Mouse (Mus musculus) MEL (cell line): Measurements from ENCODE around the gene Myl6. TPM values are rescaled to one million over a fixed set of nuclear protein-coding genes. Genes with fewer than 3 reads are reported as not detected.

Experiments
- DNase-seq: peaks from one replicate; pipeline ENCODE4 v3.0.0; 2011; ENCODE audit warnings: low read depth, low spot score
- H3K27ac ChIP-seq: 2 replicates; pipeline ENCODE4 v1.5.1; 2012; ENCODE audit warnings: low read depth, mild to moderate bottlenecking, control low read depth, low read length, moderate library complexity; ENCODE audit not compliant: control insufficient read depth
- H3K27me3 ChIP-seq, 2 experiments: fragments of 150-350 bp in 1 of 2; sonication (generic) in 1 of 2; 2 replicates each; pipeline ENCODE4 v1.6.1; 2012; ENCODE audit warnings: low read length in 2 of 2, mild to moderate bottlenecking in 2 of 2, improper control_type of control experiment in 1 of 2, moderate library complexity in 1 of 2; ENCODE audit not compliant: insufficient read depth in 2 of 2, control insufficient read depth in 1 of 2
- H3K36me3 ChIP-seq, 2 experiments: 2 replicates each; pipeline ENCODE4 v1.6.1; 2012 to 2014; ENCODE audit warnings: low read length in 2 of 2, improper control_type of control experiment in 1 of 2, inconsistent platforms in 1 of 2, mild to moderate bottlenecking in 1 of 2; ENCODE audit not compliant: insufficient read depth in 2 of 2, control insufficient read depth in 1 of 2
- H3K4me1 ChIP-seq, 2 experiments: fragments of 150-350 bp in 1 of 2; sonication (generic) in 1 of 2; 2 replicates each; pipeline ENCODE4 v1.6.1; 2012; ENCODE audit warnings: low read length in 2 of 2, improper control_type of control experiment in 1 of 2, mild to moderate bottlenecking in 1 of 2; ENCODE audit not compliant: insufficient read depth in 2 of 2, control insufficient read depth in 1 of 2
- H3K4me3 ChIP-seq, 2 experiments: fragments of 150-350 bp in 1 of 2; sonication (generic) in 1 of 2; 2 replicates each; pipeline ENCODE4 v1.5.1; 2012; ENCODE audit warnings: low read depth in 2 of 2, low read length in 2 of 2, mild to moderate bottlenecking in 2 of 2, moderate library complexity in 2 of 2, control low read depth in 1 of 2, improper control_type of control experiment in 1 of 2; ENCODE audit not compliant: control insufficient read depth in 1 of 2, insufficient read depth in 1 of 2
- H3K79me2 ChIP-seq: 2 replicates; pipeline ENCODE4 v1.6.1; 2012; ENCODE audit warnings: mild to moderate bottlenecking, low read length, moderate library complexity; ENCODE audit not compliant: control insufficient read depth, poor library complexity, insufficient read depth
- H3K9ac ChIP-seq: 2 replicates; pipeline ENCODE4 v1.6.1; 2012; ENCODE audit warnings: low read depth, mild to moderate bottlenecking, control low read depth, low read length, moderate library complexity; ENCODE audit not compliant: control insufficient read depth, poor library complexity, severe bottlenecking
- H3K9me3 ChIP-seq: fragments of 150-350 bp; sonication (generic); replicated peaks from 2 replicates; pipeline ENCODE4 v1.6.1; 2012; ENCODE audit warnings: mild to moderate bottlenecking, low read length, improper control_type of control experiment, moderate library complexity; ENCODE audit not compliant: insufficient read depth
- CHD1 ChIP-seq: IDR thresholded peaks from 2 replicates; pipeline ENCODE4 v1.6.1; 2012; ENCODE audit warnings: low read depth, mild to moderate bottlenecking, inconsistent platforms, low read length, improper control_type of control experiment
- CHD2 ChIP-seq: IDR thresholded peaks from 2 replicates; pipeline ENCODE4 v1.6.1; 2011; ENCODE audit warnings: low read length, improper control_type of control experiment
- E2F4 ChIP-seq: IDR thresholded peaks from 2 replicates; pipeline ENCODE4 v1.6.1; 2011; ENCODE audit warnings: low read depth, low read length, improper control_type of control experiment, borderline replicate concordance
- ELF1 ChIP-seq: IDR thresholded peaks from 2 replicates; pipeline ENCODE4 v1.6.1; 2014; ENCODE audit warnings: low read depth, mild to moderate bottlenecking, inconsistent platforms, low read length, improper control_type of control experiment, moderate library complexity
- GABPA ChIP-seq: IDR thresholded peaks from 2 replicates; pipeline ENCODE4 v1.6.1; 2012; ENCODE audit warnings: low read depth, mild to moderate bottlenecking, inconsistent platforms, low read length, improper control_type of control experiment, moderate library complexity
- JUND ChIP-seq: IDR thresholded peaks from 2 replicates; pipeline ENCODE4 v1.6.1; 2011; ENCODE audit warnings: low read depth, mild to moderate bottlenecking, improper control_type of control experiment, low read length
- KAT2A ChIP-seq: conservative IDR thresholded peaks from 2 replicates; pipeline ENCODE4 v1.6.1; 2012; ENCODE audit warnings: low read depth, low read length, improper control_type of control experiment, inconsistent platforms
- MAFK ChIP-seq: IDR thresholded peaks from 2 replicates; pipeline ENCODE4 v1.6.1; 2011; ENCODE audit warnings: low read depth, mild to moderate bottlenecking, low read length, improper control_type of control experiment, borderline replicate concordance
- MAX ChIP-seq: IDR thresholded peaks from 2 replicates; pipeline ENCODE4 v1.6.1; 2011; ENCODE audit warnings: low read length, improper control_type of control experiment
- MEF2A ChIP-seq: IDR thresholded peaks from 2 replicates; pipeline ENCODE4 v1.6.1; 2014; ENCODE audit warnings: low read depth, mild to moderate bottlenecking, inconsistent platforms, low read length, improper control_type of control experiment; ENCODE audit not compliant: poor library complexity, insufficient replicate concordance, severe bottlenecking; ENCODE audit errors: extremely low read depth
- MXI1 ChIP-seq: IDR thresholded peaks from 2 replicates; pipeline ENCODE4 v1.6.1; 2011; ENCODE audit warnings: mild to moderate bottlenecking, low read depth, low read length, improper control_type of control experiment
- MYB ChIP-seq: IDR thresholded peaks from 2 replicates; pipeline ENCODE4 v1.6.1; 2011; ENCODE audit warnings: mild to moderate bottlenecking, low read depth, low read length, improper control_type of control experiment
- NRF1 ChIP-seq: IDR thresholded peaks from 2 replicates; pipeline ENCODE4 v1.6.1; 2014; ENCODE audit warnings: low read depth, mild to moderate bottlenecking, inconsistent platforms, low read length, improper control_type of control experiment, moderate library complexity; ENCODE audit not compliant: poor library complexity, insufficient read depth, severe bottlenecking
- POLR2A ChIP-seq, 2 experiments: IDR thresholded peaks; 2 replicates each; pipeline ENCODE4 v1.6.1; 2011 to 2012; ENCODE audit warnings: low read length in 2 of 2, mild to moderate bottlenecking in 2 of 2, control low read depth in 1 of 2, improper control_type of control experiment in 1 of 2, low read depth in 1 of 2, moderate library complexity in 1 of 2; ENCODE audit not compliant: control insufficient read depth in 1 of 2, insufficient read depth in 1 of 2, poor library complexity in 1 of 2
- POLR2AphosphoS2 ChIP-seq: IDR thresholded peaks from 2 replicates; pipeline ENCODE4 v1.6.1; 2011; ENCODE audit warnings: low read length, improper control_type of control experiment
- POLR2AphosphoS5 ChIP-seq: IDR thresholded peaks from 2 replicates; pipeline ENCODE4 v1.6.1; 2012; ENCODE audit warnings: low read depth, borderline replicate concordance, mild to moderate bottlenecking, inconsistent platforms, low read length, moderate library complexity, mixed read lengths
- SMC3 ChIP-seq: IDR thresholded peaks from 2 replicates; pipeline ENCODE4 v1.6.1; 2011; ENCODE audit warnings: low read depth, low read length, improper control_type of control experiment
- UBTF ChIP-seq: IDR thresholded peaks from 2 replicates; pipeline ENCODE4 v1.6.1; 2012; ENCODE audit warnings: low read depth, mild to moderate bottlenecking, inconsistent platforms, low read length, improper control_type of control experiment, moderate library complexity, borderline replicate concordance; ENCODE audit not compliant: insufficient read depth
- ZC3H11A ChIP-seq: IDR thresholded peaks from 2 replicates; pipeline ENCODE4 v1.6.1; 2012; ENCODE audit warnings: low read depth, mild to moderate bottlenecking, inconsistent platforms, low read length, improper control_type of control experiment
- ZMIZ1 ChIP-seq: IDR thresholded peaks from 2 replicates; pipeline ENCODE4 v1.6.1; 2012; ENCODE audit warnings: low read depth, mild to moderate bottlenecking, inconsistent platforms, low read length, improper control_type of control experiment, moderate library complexity
- ZNF384 ChIP-seq: IDR thresholded peaks from 2 replicates; pipeline ENCODE4 v1.6.1; 2012; ENCODE audit warnings: low read depth, mild to moderate bottlenecking, inconsistent platforms, low read length, improper control_type of control experiment
- polyA plus RNA-seq, 2 experiments: library from polyadenylated mRNA; stranded (reverse) in 1 of 2; unstranded in 1 of 2; fragments of >175 nt in 1 of 2; fragments of >200 nt in 1 of 2; gene quantifications; 2 replicates each; pipeline versions ENCODE4 v1.2.1 to v1.2.4; 2012; ENCODE audit warnings: low replicate concordance in 2 of 2, low read depth in 1 of 2; ENCODE audit not compliant: insufficient read length in 2 of 2, insufficient read depth in 1 of 2, missing spikeins in 1 of 2
- total RNA-seq: library from RNA; depleted of rRNA; stranded (reverse); fragments of 300-350 nt; gene quantifications from 2 replicates; pipeline ENCODE4 v1.2.3, GENCODE M21; 2012; rRNA removed

Myl6 gene
- total and polyA plus RNA-seq, 3 experiments: 399 to 589 TPM; not detected in 1

- Histone ChIP-seq H3K9me3 (no peaks in the 10 kb centered on the region), H3K36me3 (peaks cover 0 to 11% of the 10 kb centered on the region in 2 experiments), H3K79me2 (no peaks in the 10 kb centered on the region), H3K4me3 (no peak overlapping the region)
- no peak for DNase-seq
- TF ChIP-seq POLR2AphosphoS2 (0 out of 2 replicates have a peak, but pooled peaks have one; percentile 58), MYB (no peak)
- TF ChIP-seq, all 39 proteins: peak for 1
- Histone ChIP-seq H3K27ac (no peak overlapping the region), H3K27me3 (no peaks in the 10 kb centered on the region), H3K9ac (no peak overlapping the region), H3K4me1 (peaks cover 5 to 14% of the 10 kb centered on the region in 2 experiments)
Observed at GRCm38 (mm10) chr10:128442718-128443117, 51.2 kb downstream of the Myl6 start.

- Histone ChIP-seq H3K4me3 (no peak overlapping the region), H3K79me2 (no peaks in the 10 kb centered on the region), H3K27me3 (no peaks in the 10 kb centered on the region), H3K9me3 (no peaks in the 10 kb centered on the region), H3K27ac (no peak overlapping the region), H3K4me1 (peaks cover 5 to 14% of the 10 kb centered on the region in 2 experiments), H3K36me3 (peaks cover 2 to 11% of the 10 kb centered on the region in 2 experiments), H3K9ac (no peak overlapping the region)
- TF ChIP-seq MEF2A (no peak), ZC3H11A (no peak), MXI1 (no peak), GABPA (no peak), POLR2A (IDR thresholded peaks at IDR 0.05; ENCODE audit: control insufficient read depth in 1 of 2, insufficient read depth in 1 of 2, low read depth in 1 of 2, low read length in 2 of 2, poor library complexity in 1 of 2) (no peak), POLR2AphosphoS5 (no peak), JUND (no peak), CHD2 (no peak), NRF1 (no peak), E2F4 (no peak), CHD1 (no peak), MAFK (no peak), SMC3 (no peak), ZNF384 (no peak), KAT2A (no peak), MAX (no peak), POLR2AphosphoS2 (no peak), ELF1 (no peak), ZMIZ1 (no peak), UBTF (no peak)
- DNase-seq: no peak
Observed at GRCm38 (mm10) chr10:128441324-128442119, 52.4 kb downstream of the Myl6 start.

Other genes with a start within 250 kb of the Myl6 start
- 0.27 and 0.46 TPM in 2 replicates for gene Apon, start 240.0 kb downstream of the Myl6 start, total RNA-seq
- under 1 TPM in 1 of 2 experiments, not detected in 1; 0.46 TPM for gene Apon, start 240.0 kb downstream of the Myl6 start, polyA plus RNA-seq
- gene Apof, start 225.5 kb downstream of the Myl6 start, total RNA-seq: not detected in 2 replicates
- gene Apof, start 225.5 kb downstream of the Myl6 start, polyA plus RNA-seq: not detected
- 3.4 and 3.6 TPM in 2 replicates for gene Stat2, start 223.6 kb downstream of the Myl6 start, total RNA-seq
- gene Stat2, start 223.6 kb downstream of the Myl6 start, polyA plus RNA-seq: 1 to 10 TPM in 1 of 2 experiments, not detected in 1; 6.6 TPM
- 0.12 and 0.20 TPM in 2 replicates for gene Il23a, start 195.4 kb downstream of the Myl6 start, total RNA-seq
- gene Il23a, start 195.4 kb downstream of the Myl6 start, polyA plus RNA-seq: under 1 TPM in 1 of 2 experiments, not detected in 1; 0.29 TPM
- 6.8 and 7.9 TPM in 2 replicates for gene Pan2, start 190.8 kb downstream of the Myl6 start, total RNA-seq
- gene Pan2, start 190.8 kb downstream of the Myl6 start, polyA plus RNA-seq: 10 to 100 TPM in 1 of 2 experiments, not detected in 1; 28.6 TPM
- 92.4 and 98.1 TPM in 2 replicates for gene Cnpy2, start 171.7 kb downstream of the Myl6 start, total RNA-seq
- 100 to 1,000 TPM in 1 of 2 experiments, not detected in 1; 107 TPM for gene Cnpy2, start 171.7 kb downstream of the Myl6 start, polyA plus RNA-seq
- gene Cs, start 156.4 kb downstream of the Myl6 start, total RNA-seq: 161 and 187 TPM in 2 replicates
- 100 to 1,000 TPM; 133 to 256 TPM for gene Cs, start 156.4 kb downstream of the Myl6 start, polyA plus RNA-seq
- gene Coq10a, start 125.1 kb downstream of the Myl6 start, total RNA-seq: 6.8 and 7.7 TPM in 2 replicates
- 10 to 100 TPM in 1 of 2 experiments, not detected in 1; 14.1 TPM for gene Coq10a, start 125.1 kb downstream of the Myl6 start, polyA plus RNA-seq
- gene Ankrd52, start 117.0 kb downstream of the Myl6 start, total RNA-seq: 9.5 and 10.0 TPM in 2 replicates
- 10 to 100 TPM in 1 of 2 experiments, not detected in 1; 39.9 TPM for gene Ankrd52, start 117.0 kb downstream of the Myl6 start, polyA plus RNA-seq
- gene Slc39a5, start 92.9 kb downstream of the Myl6 start, total RNA-seq: not detected in 2 replicates
- gene Slc39a5, start 92.9 kb downstream of the Myl6 start, polyA plus RNA-seq: not detected
- 33.7 and 39.9 TPM in 2 replicates for gene Nabp2, start 82.7 kb downstream of the Myl6 start, total RNA-seq
- gene Nabp2, start 82.7 kb downstream of the Myl6 start, polyA plus RNA-seq: 100 to 1,000 TPM; 166 to 249 TPM
- gene Rnf41, start 82.5 kb downstream of the Myl6 start, total RNA-seq: 25.4 and 28.1 TPM in 2 replicates
- gene Rnf41, start 82.5 kb downstream of the Myl6 start, polyA plus RNA-seq: 10 to 100 TPM in 1 of 2 experiments, not detected in 1; 27.4 TPM
- 22.3 and 24.8 TPM in 2 replicates for gene Smarcc2, start 34.9 kb downstream of the Myl6 start, total RNA-seq
- 100 to 1,000 TPM in 1 of 2 experiments, 10 to 100 TPM in 1; 68.8 to 226 TPM for gene Smarcc2, start 34.9 kb downstream of the Myl6 start, polyA plus RNA-seq
- 1.8 and 2.6 TPM in 2 replicates for gene Myl6b, start 4.5 kb upstream of the Myl6 start, total RNA-seq
- 10 to 100 TPM in 1 of 2 experiments, not detected in 1; 18.8 TPM for gene Myl6b, start 4.5 kb upstream of the Myl6 start, polyA plus RNA-seq
- 35.1 and 35.9 TPM in 2 replicates for gene Esyt1, start 31.7 kb upstream of the Myl6 start, total RNA-seq
- 10 to 100 TPM; 53.4 to 57.0 TPM for gene Esyt1, start 31.7 kb upstream of the Myl6 start, polyA plus RNA-seq
- 14.2 and 14.6 TPM in 2 replicates for gene Zc3h10, start 53.6 kb upstream of the Myl6 start, total RNA-seq
- 10 to 100 TPM in 1 of 2 experiments, not detected in 1; 17.3 TPM for gene Zc3h10, start 53.6 kb upstream of the Myl6 start, polyA plus RNA-seq
- 6,649 and 6,931 TPM in 2 replicates for gene Rpl41, start 55.2 kb upstream of the Myl6 start, total RNA-seq
- over 10,000 TPM in 1 of 2 experiments, 100 to 1,000 TPM in 1; 274 to 10,905 TPM for gene Rpl41, start 55.2 kb upstream of the Myl6 start, polyA plus RNA-seq
- 232 and 235 TPM in 2 replicates for gene Pa2g4, start 71.8 kb upstream of the Myl6 start, total RNA-seq
- 100 to 1,000 TPM; 298 to 663 TPM for gene Pa2g4, start 71.8 kb upstream of the Myl6 start, polyA plus RNA-seq
- 0.39 and 0.42 TPM in 2 replicates for gene Erbb3, start 95.5 kb upstream of the Myl6 start, total RNA-seq
- under 1 TPM in 1 of 2 experiments, not detected in 1; 0.29 TPM for gene Erbb3, start 95.5 kb upstream of the Myl6 start, polyA plus RNA-seq
- gene Rps26, start 132.6 kb upstream of the Myl6 start, total RNA-seq: 2,338 and 2,523 TPM in 2 replicates
- gene Rps26, start 132.6 kb upstream of the Myl6 start, polyA plus RNA-seq: 1,000 to 10,000 TPM in 1 of 2 experiments, not detected in 1; 2,530 TPM
- gene Ikzf4, start 151.8 kb upstream of the Myl6 start, total RNA-seq: not detected in 2 replicates
- under 1 TPM in 1 of 2 experiments, not detected in 1; 0.03 TPM for gene Ikzf4, start 151.8 kb upstream of the Myl6 start, polyA plus RNA-seq
- 4.7 and 4.9 TPM in 2 replicates for gene Suox, start 179.9 kb upstream of the Myl6 start, total RNA-seq
- gene Suox, start 179.9 kb upstream of the Myl6 start, polyA plus RNA-seq: 1 to 10 TPM in 1 of 2 experiments, not detected in 1; 7.2 TPM
- gene Rab5b, start 202.1 kb upstream of the Myl6 start, total RNA-seq: 16.2 and 18.7 TPM in 2 replicates
- gene Rab5b, start 202.1 kb upstream of the Myl6 start, polyA plus RNA-seq: 10 to 100 TPM; 23.3 to 45.7 TPM
- 0.13 and 0.15 TPM in 2 replicates for gene Pmel, start 210.1 kb upstream of the Myl6 start, total RNA-seq
- gene Pmel, start 210.1 kb upstream of the Myl6 start, polyA plus RNA-seq: under 1 TPM in 1 of 2 experiments, not detected in 1; 0.45 TPM
- gene Cdk2, start 210.9 kb upstream of the Myl6 start, total RNA-seq: 34.2 and 40.5 TPM in 2 replicates
- gene Cdk2, start 210.9 kb upstream of the Myl6 start, polyA plus RNA-seq: 10 to 100 TPM in 1 of 2 experiments, not detected in 1; 72.4 TPM